Mouse (Mus musculus): ENCODE results near the gene Rbm8a.

Gene Rbm8a

DNA sequence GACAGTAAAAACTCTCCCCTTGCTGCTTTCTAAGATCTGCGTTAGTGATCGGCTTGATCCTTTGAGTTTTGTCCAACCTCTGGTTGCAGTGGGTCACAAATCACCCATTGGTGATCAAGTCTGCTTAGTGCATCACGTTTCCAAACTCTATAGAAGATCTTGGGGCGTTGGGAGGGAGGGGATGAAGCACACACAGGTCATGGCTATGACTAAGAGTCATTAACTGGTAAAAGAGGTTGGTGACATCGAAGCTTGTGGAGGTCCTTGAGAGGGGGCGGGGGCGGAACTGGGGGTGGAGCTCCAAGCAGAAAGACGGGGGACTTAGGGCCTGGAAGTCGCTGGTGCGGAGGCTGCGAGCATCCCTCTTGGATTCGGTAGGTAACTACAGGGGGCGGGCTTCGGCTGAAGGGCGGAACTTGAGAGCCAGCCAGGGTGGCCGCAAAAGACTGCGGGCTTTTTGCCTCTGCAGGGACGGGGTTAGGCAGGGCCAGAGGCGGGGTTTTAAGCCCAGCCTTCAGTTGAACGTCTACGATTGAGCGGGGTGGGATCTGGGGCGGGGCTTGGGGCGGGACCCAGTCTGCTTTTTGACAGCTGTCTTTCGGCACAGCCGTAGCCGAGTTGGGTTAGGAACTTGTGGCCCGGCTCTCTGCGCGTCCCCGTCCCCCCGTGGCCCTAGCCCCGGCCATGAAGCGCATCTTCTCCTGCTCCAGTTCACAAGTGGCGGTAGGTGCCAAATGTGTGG is 40.2 kb downstream of the Rbm8a start, which contains the start of gene Ankrd35:
Ankrd35 (plus strand) TSS at position 405 of the 742 bp plus-strand sequence.
- peak; percentile 72 to 83 for DNase-seq (ENCODE audit: low spot score in 2 of 2)

DNA sequence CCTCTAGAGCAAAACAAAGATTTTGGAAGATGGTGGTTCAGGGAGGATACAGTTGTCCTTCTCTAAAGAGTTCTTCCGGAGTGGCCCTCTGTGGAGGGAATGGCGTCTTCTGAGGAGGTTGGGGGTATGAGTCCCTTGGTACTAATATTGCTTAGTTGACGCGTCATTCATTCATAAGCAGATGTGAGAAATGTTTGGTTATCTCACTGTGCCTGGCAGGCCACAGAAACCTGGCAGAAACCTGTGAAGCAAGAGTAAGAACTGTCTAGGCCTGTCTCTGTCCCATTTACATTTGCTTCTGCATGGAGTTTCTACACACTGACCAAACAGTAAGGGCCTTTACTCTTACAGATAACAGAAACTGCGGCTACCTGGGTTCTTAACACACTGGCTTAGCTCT is 41.8 kb downstream of the Rbm8a start:
- no peak for DNase-seq (ENCODE audit: low spot score in 2 of 2)

DNA sequence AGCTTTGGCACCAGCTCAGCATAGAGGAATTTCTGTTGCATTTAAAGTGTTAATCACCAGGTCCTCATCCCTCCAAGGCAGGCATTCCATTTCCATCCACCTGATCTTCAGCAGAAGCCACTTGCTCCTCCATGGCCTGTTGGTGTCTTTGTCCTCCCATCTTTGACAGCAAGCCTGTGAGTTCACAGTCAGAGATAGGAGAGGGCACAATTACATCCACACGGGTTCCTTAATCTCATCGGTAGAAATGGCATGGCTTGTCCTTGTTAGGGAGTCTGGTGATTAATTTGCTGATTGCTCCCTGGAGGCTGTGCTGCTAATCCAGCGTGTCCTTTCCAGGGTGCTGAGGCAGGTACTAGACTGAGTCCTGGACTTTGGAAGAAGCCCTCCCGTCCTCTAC is 43.8 kb downstream of the Rbm8a start:
- no peak for DNase-seq (ENCODE audit: low spot score in 2 of 2)

DNA sequence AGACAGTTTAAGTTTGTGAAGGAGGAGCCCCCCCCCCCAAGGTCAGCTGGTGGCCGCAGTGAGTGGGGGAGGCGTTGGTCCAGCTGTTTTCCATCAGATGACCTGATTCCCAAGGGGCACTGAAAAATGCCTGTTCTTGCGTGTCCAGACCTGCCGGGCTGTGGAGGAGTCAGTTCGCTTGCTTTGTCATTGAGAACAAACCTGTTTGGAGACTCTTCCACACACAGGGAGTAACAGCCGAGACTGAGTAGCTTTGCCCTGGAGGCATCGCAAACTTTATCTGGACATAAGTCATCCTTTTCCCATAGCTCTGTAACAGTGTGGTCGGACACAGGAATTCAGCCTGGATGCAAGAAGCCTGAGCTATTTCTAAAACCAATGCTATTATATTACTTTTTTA is 44.7 kb downstream of the Rbm8a start:
- no peak for DNase-seq (ENCODE audit: low spot score in 2 of 2)

DNA sequence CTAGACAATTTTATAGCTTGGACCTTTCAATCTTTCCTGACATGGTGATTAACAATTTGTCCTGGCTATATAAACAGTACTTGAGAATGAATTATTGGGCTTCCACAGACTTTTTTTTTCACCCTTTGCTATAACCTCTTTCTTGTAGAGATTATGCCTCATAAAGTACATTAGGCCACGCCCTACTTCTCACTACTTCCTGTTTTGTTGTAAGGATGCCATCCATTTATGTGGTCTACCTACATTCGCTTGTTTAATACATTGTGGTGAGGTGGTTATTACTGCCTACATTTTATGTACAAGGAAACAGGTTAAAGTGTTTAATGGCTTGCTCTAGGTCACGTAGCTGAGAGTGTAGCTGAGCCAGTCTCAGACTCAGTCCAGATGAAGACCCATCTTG is 45.4 kb downstream of the Rbm8a start:
- DNase-seq (ENCODE audit: low spot score in 2 of 2) = no peak

DNA sequence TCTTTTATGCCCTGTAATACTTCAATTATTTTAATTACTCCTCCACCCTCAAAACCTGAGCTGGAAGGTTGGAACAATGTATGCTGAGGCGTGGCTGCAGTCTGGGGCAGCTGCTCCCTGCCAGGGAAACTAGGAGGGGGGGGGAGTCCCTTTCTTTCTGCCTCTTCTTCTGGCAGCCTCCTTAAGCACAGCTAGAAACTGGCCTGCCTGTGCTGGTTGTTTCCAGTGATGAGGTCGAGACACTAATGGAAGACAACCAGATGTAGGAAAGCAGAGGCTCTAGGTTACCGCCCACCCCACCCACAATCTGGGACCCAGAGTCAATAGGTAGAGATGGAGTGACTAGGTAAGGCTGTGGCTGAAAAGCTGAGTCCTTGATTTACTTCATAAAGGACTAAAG is 46.0 kb downstream of the Rbm8a start:
- DNase-seq (ENCODE audit: low spot score in 2 of 2) = no peak

DNA sequence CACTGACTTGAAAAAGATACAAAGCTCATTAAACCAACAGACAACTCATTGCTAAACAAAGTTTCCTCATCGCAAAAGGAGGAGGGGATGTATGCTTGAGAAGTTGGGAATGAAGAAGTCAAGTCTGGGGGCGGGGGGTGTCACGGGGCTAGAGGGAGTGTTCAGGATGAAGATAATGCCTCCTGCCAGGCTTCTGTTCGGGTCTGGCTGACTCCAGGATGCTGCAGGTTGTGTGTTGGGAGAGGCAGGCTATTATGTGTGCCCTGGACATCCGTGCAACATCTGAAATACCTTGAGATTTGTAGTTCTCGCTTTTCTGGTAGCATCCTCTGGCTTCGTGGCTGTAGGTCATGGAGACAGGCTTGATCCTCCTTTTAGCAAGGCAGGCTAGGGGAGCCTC is 48.7 kb downstream of the Rbm8a start:
- DNase-seq (ENCODE audit: low spot score in 2 of 2) = no peak

DNA sequence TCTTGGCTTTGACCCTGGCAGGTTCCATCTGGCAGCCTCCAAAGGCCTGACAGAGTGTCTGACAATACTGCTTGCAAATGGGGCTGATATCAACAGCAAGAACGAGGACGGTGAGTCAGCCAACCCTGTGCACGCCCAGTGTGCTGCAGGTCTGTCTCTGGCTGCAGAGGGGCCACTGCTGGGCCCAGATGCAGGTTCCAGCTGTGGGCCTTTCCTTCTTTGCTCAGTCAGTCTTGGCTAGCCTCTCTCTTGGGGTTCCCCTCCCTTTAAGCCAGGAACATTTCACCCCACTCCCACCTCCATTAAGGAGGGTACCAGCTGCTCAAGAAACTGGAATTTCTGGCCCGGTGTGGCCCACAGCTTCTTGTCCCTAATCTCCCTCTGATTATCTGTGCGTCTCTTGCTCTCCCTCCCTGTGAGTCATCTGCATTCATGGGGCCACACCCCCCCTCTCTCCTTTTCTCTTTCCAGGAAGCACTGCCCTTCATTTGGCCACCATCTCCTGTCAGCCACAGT is 49.5 kb downstream of the Rbm8a start:
- no peak for DNase-seq (ENCODE audit: low spot score in 2 of 2)

DNA sequence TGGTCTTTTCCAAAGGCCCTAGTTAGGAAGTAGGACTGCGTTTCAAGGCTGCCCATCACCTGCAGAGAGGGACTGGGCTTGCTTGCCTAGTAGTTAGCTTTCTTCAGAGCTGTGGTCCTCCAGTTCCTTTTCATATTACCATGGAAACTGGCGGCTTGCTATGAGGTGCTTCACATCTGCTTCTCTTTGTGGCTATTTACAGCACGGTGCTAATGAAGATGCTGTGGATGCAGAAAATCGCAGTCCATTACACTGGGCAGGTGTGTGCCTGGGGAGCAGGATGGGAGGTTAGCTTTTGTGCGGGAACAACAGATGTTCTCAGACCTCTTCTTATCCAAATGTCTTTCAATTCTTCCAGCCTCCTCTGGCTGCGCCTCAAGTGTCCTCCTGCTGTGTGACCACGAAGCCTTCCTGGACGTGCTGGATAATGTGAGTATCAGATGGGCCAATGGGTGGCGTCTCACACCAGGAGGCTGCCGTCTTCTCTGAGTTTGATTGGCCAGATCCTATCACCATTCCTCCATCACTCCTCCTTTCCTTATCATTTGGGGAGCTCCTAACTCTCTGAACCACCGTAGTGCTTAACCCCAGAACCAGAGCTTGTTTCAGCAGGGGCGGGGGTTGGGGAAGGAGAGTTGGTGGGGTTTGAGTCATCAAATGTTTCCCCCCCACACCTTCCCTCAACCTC is 50.7 kb downstream of the Rbm8a start:
- DNase-seq (ENCODE audit: low spot score in 2 of 2) = no peak
